ENCODE assay signal across 8 mouse cellular contexts in genomic region chr5:33272845-33273776, GRCm38 (mm10). TPM values are rescaled to one million over a fixed set of nuclear protein-coding genes. Genes with fewer than 3 reads are reported as not detected.
DNase-seq lines count a peak whose midpoint lies in the region; ATAC-seq and TF ChIP-seq lines count a peak whose summit lies in the region.

No protein-coding gene starts in this region.

- H3K27ac ChIP-seq in hindbrain, embryonic 11.5 days (ENCODE audit: low read depth, low read length) = peak overlapping the region; percentile 97
- peak overlapping the region; percentile 99 for H3K27ac ChIP-seq in midbrain, embryonic 13.5 days

- no peak for DNase-seq in lung, adult 2 months
- DNase-seq in lung, postnatal 36 days = no peak
- peak; percentile 48 for DNase-seq in c-Kit-positive CD71-positive TER-119-positive erythroid progenitor cells, embryonic 14.5 days (ENCODE audit: low spot score)
- DNase-seq in hindbrain, embryonic 11.5 days (ENCODE audit: low spot score) = no peak
- DNase-seq in ovary, postnatal 14 days (ENCODE audit: low spot score) = no peak
- DNase-seq in ovary, postnatal 10 days (ENCODE audit: low spot score) = no peak
- DNase-seq in right cerebral cortex, postnatal 14 days = no peak

- TF ChIP-seq CTCF in lung, adult 2 months (IDR thresholded peaks at IDR 0.05; ENCODE audit: insufficient read depth, low read length) = no peak

- ATAC-seq in hindbrain, embryonic 11.5 days (ENCODE audit: low FRiP score) = no peak
- no peak for ATAC-seq in midbrain, embryonic 13.5 days

- H3K36me3 ChIP-seq in hindbrain, embryonic 11.5 days (ENCODE audit: control insufficient read depth, insufficient read depth, low read length) = peaks cover 5% of the 10 kb centered on the region
- peaks cover 16% of the 10 kb centered on the region for H3K36me3 ChIP-seq in midbrain, embryonic 13.5 days

- H3K4me3 ChIP-seq in lung, adult 2 months (replicated peaks; ENCODE audit: extremely low read depth, low read depth, low read length) = peak overlapping the region; percentile 76
- peak overlapping the region; percentile 69 for H3K4me3 ChIP-seq in hindbrain, embryonic 11.5 days (ENCODE audit: low read depth, low read length)
- H3K4me3 ChIP-seq in midbrain, embryonic 13.5 days (replicated peaks) = peak overlapping the region; percentile 76

- H3K27me3 ChIP-seq in hindbrain, embryonic 11.5 days (ENCODE audit: control insufficient read depth, insufficient read depth, low read length) = no peaks in the 10 kb centered on the region
- H3K27me3 ChIP-seq in midbrain, embryonic 13.5 days = no peaks in the 10 kb centered on the region

- H3K9ac ChIP-seq in hindbrain, embryonic 11.5 days (ENCODE audit: low read depth, low read length) = peak overlapping the region; percentile 84
- H3K9ac ChIP-seq in midbrain, embryonic 13.5 days (replicated peaks) = peak overlapping the region; percentile 95

- no peaks in the 10 kb centered on the region for H3K9me3 ChIP-seq in hindbrain, embryonic 11.5 days (ENCODE audit: control insufficient read depth, low read length)
- no peaks in the 10 kb centered on the region for H3K9me3 ChIP-seq in midbrain, embryonic 13.5 days

- WGBS in lung, adult 2 months = 41% methylated on average over 7 of the region's 7 CpGs
- WGBS in hindbrain, embryonic 11.5 days = 84% methylated on average over 7 of the region's 7 CpGs
- WGBS in midbrain, embryonic 13.5 days = 82% methylated on average over 7 of the region's 7 CpGs

- H3K4me1 ChIP-seq in lung, adult 2 months (ENCODE audit: control insufficient read depth, insufficient read depth, low read length) = peaks cover 6% of the 10 kb centered on the region; the same call in 1 of the 2 replicates
- H3K4me1 ChIP-seq in hindbrain, embryonic 11.5 days (replicated peaks; ENCODE audit: control insufficient read depth, insufficient read depth, low read length) = 0 out of 2 replicates have a peak, but pooled peaks cover 12% of the 10 kb centered on the region
- H3K4me1 ChIP-seq in midbrain, embryonic 13.5 days (replicated peaks) = peaks cover 45% of the 10 kb centered on the region

- no peak for TF ChIP-seq POLR2A in lung, adult 2 months (IDR thresholded peaks at IDR 0.05; ENCODE audit: borderline replicate concordance, extremely low read depth, low read depth, low read length)

- peak overlapping the region; percentile 60 for H3K4me2 ChIP-seq in hindbrain, embryonic 11.5 days (replicated peaks; ENCODE audit: low read depth, low read length)
- peak overlapping the region; percentile 93 for H3K4me2 ChIP-seq in midbrain, embryonic 13.5 days (replicated peaks)

RNA-seq across cellular contexts. Expression of gene Ctbp1, which starts 1.7 kb away (rescaled TPM):
- polyA plus RNA-seq in lung, adult 2 months (2012; rRNA removed) = 304 and 332 TPM in 2 replicates
- 456 and 518 TPM in 2 replicates for polyA plus RNA-seq in hindbrain, embryonic 11.5 days (2014; fragmentation: Nextera tagmentation; extraction: Ambion mirVana)
- 527 and 571 TPM in 2 replicates for polyA plus RNA-seq in midbrain, embryonic 13.5 days (2015; fragmentation: Nextera tagmentation; extraction: Ambion mirVana)

RNA-seq across cellular contexts. Expression of gene Spon2, which starts 54.9 kb away (rescaled TPM):
- polyA plus RNA-seq in lung, adult 2 months (2012; rRNA removed) = 27.3 and 47.8 TPM in 2 replicates
- polyA plus RNA-seq in hindbrain, embryonic 11.5 days (2014; fragmentation: Nextera tagmentation; extraction: Ambion mirVana) = 3.4 and 4.5 TPM in 2 replicates
- polyA plus RNA-seq in midbrain, embryonic 13.5 days (2015; fragmentation: Nextera tagmentation; extraction: Ambion mirVana) = 1.1 and 1.9 TPM in 2 replicates
